Mouse (Mus musculus): ENCODE results near the gene Bend5. TPM values are rescaled to one million over a fixed set of nuclear protein-coding genes. Genes with fewer than 3 reads are reported as not detected.

Bend5 gene
- polyA plus RNA-seq, 1 experiment from 2014 or later: 88.8 TPM

GRCm38 (mm10) chr4:111444616-111445160, 29.9 kb downstream of the Bend5 start:
- H3K36me3 ChIP-seq (ENCODE audit: control insufficient read depth, insufficient read depth, low read length): peaks cover 38% of the 10 kb centered on the region
- 0% methylated on average over 1 of the region's 1 CpGs for WGBS
- no peaks in the 10 kb centered on the region for H3K9me3 ChIP-seq (ENCODE audit: control insufficient read depth, low read length)
- H3K27me3 ChIP-seq (ENCODE audit: control insufficient read depth, insufficient read depth, low read length): no peaks in the 10 kb centered on the region
- peak overlapping the region; percentile 72 for H3K27ac ChIP-seq (replicated peaks; ENCODE audit: low read depth, low read length)
- no peak overlapping the region for H3K9ac ChIP-seq (replicated peaks; ENCODE audit: low read length)
- no peak overlapping the region for H3K4me2 ChIP-seq (ENCODE audit: low read length)
- DNase-seq (no peak), ATAC-seq (ENCODE audit: low FRiP score, low TSS enrichment) (peak; percentile 72)
- H3K4me1 ChIP-seq (ENCODE audit: control insufficient read depth, insufficient read depth, low read length): peaks cover 32% of the 10 kb centered on the region
- H3K4me3 ChIP-seq (replicated peaks; ENCODE audit: low read depth, low read length): no peak overlapping the region

GRCm38 (mm10) chr4:111447918-111448317, 33.1 kb downstream of the Bend5 start:
- Histone ChIP-seq H3K27ac (replicated peaks; ENCODE audit: low read depth, low read length) (no peak overlapping the region), H3K9me3 (ENCODE audit: control insufficient read depth, low read length) (no peaks in the 10 kb centered on the region), H3K9ac (replicated peaks; ENCODE audit: low read length) (no peak overlapping the region), H3K36me3 (ENCODE audit: control insufficient read depth, insufficient read depth, low read length) (peaks cover 43% of the 10 kb centered on the region), H3K4me2 (ENCODE audit: low read length) (no peak overlapping the region), H3K4me3 (replicated peaks; ENCODE audit: low read depth, low read length) (no peak overlapping the region), H3K27me3 (ENCODE audit: control insufficient read depth, insufficient read depth, low read length) (no peaks in the 10 kb centered on the region), H3K4me1 (ENCODE audit: control insufficient read depth, insufficient read depth, low read length) (peaks cover 21% of the 10 kb centered on the region)
- DNase-seq: no peak
- 81% methylated on average over 3 of the region's 3 CpGs for WGBS
- no peak for ATAC-seq (ENCODE audit: low FRiP score, low TSS enrichment)

GRCm38 (mm10) chr4:111448586-111448985, 33.8 kb downstream of the Bend5 start:
- H3K9me3 ChIP-seq (ENCODE audit: control insufficient read depth, low read length): no peaks in the 10 kb centered on the region
- no peak overlapping the region for H3K27ac ChIP-seq (replicated peaks; ENCODE audit: low read depth, low read length)
- WGBS: 96% methylated on average over 4 of the region's 4 CpGs
- DNase-seq (no peak), ATAC-seq (ENCODE audit: low FRiP score, low TSS enrichment) (no peak)
- no peak overlapping the region for H3K4me2 ChIP-seq (ENCODE audit: low read length)
- H3K4me1 ChIP-seq (ENCODE audit: control insufficient read depth, insufficient read depth, low read length): peaks cover 14% of the 10 kb centered on the region
- H3K27me3 ChIP-seq (ENCODE audit: control insufficient read depth, insufficient read depth, low read length): no peaks in the 10 kb centered on the region
- H3K36me3 ChIP-seq (ENCODE audit: control insufficient read depth, insufficient read depth, low read length): peaks cover 47% of the 10 kb centered on the region
- no peak overlapping the region for H3K9ac ChIP-seq (replicated peaks; ENCODE audit: low read length)
- H3K4me3 ChIP-seq (replicated peaks; ENCODE audit: low read depth, low read length): no peak overlapping the region

GRCm38 (mm10) chr4:111449442-111450199, 34.8 kb downstream of the Bend5 start:
- H3K4me2 ChIP-seq (ENCODE audit: low read length): no peak overlapping the region
- 80% methylated on average over 7 of the region's 7 CpGs for WGBS
- ATAC-seq (ENCODE audit: low FRiP score, low TSS enrichment) (no peak), DNase-seq (no peak)
- H3K4me1 ChIP-seq (ENCODE audit: control insufficient read depth, insufficient read depth, low read length): peaks cover 6% of the 10 kb centered on the region; the same call in 1 of the 2 replicates
- no peak overlapping the region for H3K9ac ChIP-seq (replicated peaks; ENCODE audit: low read length)
- peaks cover 58% of the 10 kb centered on the region for H3K36me3 ChIP-seq (ENCODE audit: control insufficient read depth, insufficient read depth, low read length)
- no peak overlapping the region for H3K4me3 ChIP-seq (replicated peaks; ENCODE audit: low read depth, low read length)
- H3K27me3 ChIP-seq (ENCODE audit: control insufficient read depth, insufficient read depth, low read length): no peaks in the 10 kb centered on the region
- no peaks in the 10 kb centered on the region for H3K9me3 ChIP-seq (ENCODE audit: control insufficient read depth, low read length)
- H3K27ac ChIP-seq (replicated peaks; ENCODE audit: low read depth, low read length): no peak overlapping the region

GRCm38 (mm10) chr4:111451283-111451918, 36.6 kb downstream of the Bend5 start:
- no peak overlapping the region for H3K4me2 ChIP-seq (ENCODE audit: low read length)
- DNase-seq (no peak), ATAC-seq (ENCODE audit: low FRiP score, low TSS enrichment) (no peak)
- 85% methylated on average over 7 of the region's 7 CpGs for WGBS
- no peaks in the 10 kb centered on the region for H3K27me3 ChIP-seq (ENCODE audit: control insufficient read depth, insufficient read depth, low read length)
- H3K4me3 ChIP-seq (replicated peaks; ENCODE audit: low read depth, low read length): no peak overlapping the region
- H3K9ac ChIP-seq (replicated peaks; ENCODE audit: low read length): no peak overlapping the region
- no peaks in the 10 kb centered on the region for H3K9me3 ChIP-seq (ENCODE audit: control insufficient read depth, low read length)
- 0 out of 2 replicates have a peak, but pooled peaks cover under 1% of the 10 kb centered on the region for H3K4me1 ChIP-seq (ENCODE audit: control insufficient read depth, insufficient read depth, low read length)
- no peak overlapping the region for H3K27ac ChIP-seq (replicated peaks; ENCODE audit: low read depth, low read length)
- H3K36me3 ChIP-seq (ENCODE audit: control insufficient read depth, insufficient read depth, low read length): peaks cover 71% of the 10 kb centered on the region

GRCm38 (mm10) chr4:111452192-111452591, 37.4 kb downstream of the Bend5 start:
- Histone ChIP-seq H3K4me1 (ENCODE audit: control insufficient read depth, insufficient read depth, low read length) (0 out of 2 replicates have a peak, but pooled peaks cover 5% of the 10 kb centered on the region), H3K9ac (replicated peaks; ENCODE audit: low read length) (no peak overlapping the region), H3K36me3 (ENCODE audit: control insufficient read depth, insufficient read depth, low read length) (peaks cover 71% of the 10 kb centered on the region), H3K4me3 (replicated peaks; ENCODE audit: low read depth, low read length) (no peak overlapping the region), H3K9me3 (ENCODE audit: control insufficient read depth, low read length) (no peaks in the 10 kb centered on the region), H3K4me2 (ENCODE audit: low read length) (no peak overlapping the region), H3K27ac (replicated peaks; ENCODE audit: low read depth, low read length) (no peak overlapping the region), H3K27me3 (ENCODE audit: control insufficient read depth, insufficient read depth, low read length) (no peaks in the 10 kb centered on the region)
- 96% methylated on average over 5 of the region's 5 CpGs for WGBS
- ATAC-seq (ENCODE audit: low FRiP score, low TSS enrichment) (no peak), DNase-seq (no peak)

GRCm38 (mm10) chr4:111453275-111453674, 38.5 kb downstream of the Bend5 start:
- no peak for DNase-seq
- Histone ChIP-seq H3K36me3 (ENCODE audit: control insufficient read depth, insufficient read depth, low read length) (peaks cover 71% of the 10 kb centered on the region), H3K27ac (replicated peaks; ENCODE audit: low read depth, low read length) (no peak overlapping the region), H3K9me3 (ENCODE audit: control insufficient read depth, low read length) (no peaks in the 10 kb centered on the region), H3K4me1 (ENCODE audit: control insufficient read depth, insufficient read depth, low read length) (0 out of 2 replicates have a peak, but pooled peaks cover 5% of the 10 kb centered on the region), H3K9ac (replicated peaks; ENCODE audit: low read length) (no peak overlapping the region), H3K27me3 (ENCODE audit: control insufficient read depth, insufficient read depth, low read length) (no peaks in the 10 kb centered on the region), H3K4me3 (replicated peaks; ENCODE audit: low read depth, low read length) (no peak overlapping the region), H3K4me2 (ENCODE audit: low read length) (no peak overlapping the region)
- 69% methylated on average over 3 of the region's 3 CpGs for WGBS
- ATAC-seq (ENCODE audit: low FRiP score, low TSS enrichment): no peak

GRCm38 (mm10) chr4:111455621-111456020, 40.8 kb downstream of the Bend5 start:
- no peak for DNase-seq
- 0 out of 2 replicates have a peak, but pooled peaks cover 5% of the 10 kb centered on the region for H3K4me1 ChIP-seq (ENCODE audit: control insufficient read depth, insufficient read depth, low read length)
- ATAC-seq (ENCODE audit: low FRiP score, low TSS enrichment): no peak
- no peak overlapping the region for H3K4me2 ChIP-seq (ENCODE audit: low read length)
- no peaks in the 10 kb centered on the region for H3K27me3 ChIP-seq (ENCODE audit: control insufficient read depth, insufficient read depth, low read length)
- WGBS: 94% methylated on average over 5 of the region's 5 CpGs
- no peak overlapping the region for H3K27ac ChIP-seq (replicated peaks; ENCODE audit: low read depth, low read length)
- no peaks in the 10 kb centered on the region for H3K9me3 ChIP-seq (ENCODE audit: control insufficient read depth, low read length)
- peaks cover 73% of the 10 kb centered on the region for H3K36me3 ChIP-seq (ENCODE audit: control insufficient read depth, insufficient read depth, low read length)
- no peak overlapping the region for H3K9ac ChIP-seq (replicated peaks; ENCODE audit: low read length)
- H3K4me3 ChIP-seq (replicated peaks; ENCODE audit: low read depth, low read length): no peak overlapping the region

Data from midbrain, embryonic 14.5 days (tissue).